Mouse (Mus musculus) urinary bladder, postnatal 25 days (tissue): ENCODE measurements around the gene Ttll5.

Source experiments
- DNase-seq: peaks from one replicate; pipeline ENCODE4 v3.0.0; 2022; ENCODE audit warnings: low spot score

The Ttll5 gene

DNA sequence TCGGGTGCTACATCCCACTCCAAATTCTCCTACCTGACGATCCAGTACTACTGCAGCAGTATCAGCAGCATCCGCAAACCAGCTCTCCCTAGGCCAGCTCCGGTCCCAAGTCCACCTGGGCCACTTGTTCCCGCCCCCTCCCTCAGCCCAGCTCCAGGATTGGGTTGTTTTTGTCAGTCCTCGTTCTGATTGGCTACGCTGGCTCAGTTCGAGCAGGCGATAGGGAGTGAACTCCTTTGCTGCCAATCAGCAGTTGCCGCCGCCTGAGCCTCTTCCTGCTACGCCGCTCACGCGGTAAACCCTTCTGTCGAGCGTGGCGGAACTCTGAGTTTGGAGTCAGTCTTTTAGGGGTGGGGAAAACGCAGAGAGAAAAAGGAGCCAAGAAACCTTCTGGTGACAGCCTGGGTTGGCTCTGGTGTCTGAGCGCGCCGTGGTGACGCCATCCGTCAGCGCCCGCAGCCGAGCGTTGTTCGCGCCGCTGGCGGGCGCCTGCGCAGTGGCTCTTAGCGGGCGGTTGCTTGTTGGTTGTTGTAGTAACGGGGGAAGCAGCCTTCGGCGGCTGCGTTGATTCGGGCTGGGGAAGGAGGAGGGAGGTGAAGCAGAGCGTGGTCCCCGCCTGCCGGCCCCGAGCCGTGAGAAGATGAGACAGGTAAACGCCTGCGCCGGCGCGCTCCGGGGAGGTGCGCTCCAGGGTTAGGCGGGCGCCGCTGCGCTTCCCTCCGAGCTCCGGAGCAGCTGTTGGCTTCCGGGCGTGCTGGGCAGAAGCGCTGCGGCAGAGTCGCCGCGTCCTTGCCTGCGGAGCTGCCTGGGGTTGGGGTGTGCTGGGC lies at the start of gene Ttll5, which contains the start of gene Erg28:
Gene Ttll5, plus strand, starts transcription at position 222 of the 827 bp plus-strand sequence.
Gene Erg28, minus strand, starts transcription at position 113 of the 827 bp plus-strand sequence.
- peak; percentile 89 for DNase-seq

DNA sequence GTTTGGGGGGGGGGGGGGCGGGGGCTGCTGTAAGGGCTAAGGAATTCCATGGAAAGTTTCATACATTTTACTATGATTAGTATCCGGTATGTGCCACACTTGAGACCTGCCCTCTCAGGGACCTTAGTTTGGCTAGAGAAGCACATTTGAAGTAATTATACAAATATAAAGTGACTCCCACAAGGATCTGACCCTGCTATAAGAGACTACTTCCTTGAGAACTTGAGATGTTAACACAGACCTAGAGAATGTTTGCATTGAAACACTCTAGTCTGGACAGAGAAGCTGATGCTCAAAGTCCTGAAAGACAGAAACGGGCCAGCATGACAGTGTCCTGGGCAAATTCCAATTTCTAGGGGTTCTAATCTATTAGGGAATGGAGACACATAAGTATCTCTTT lies 45.5 kb upstream of the Ttll5 start:
- DNase-seq, result no peak

DNA sequence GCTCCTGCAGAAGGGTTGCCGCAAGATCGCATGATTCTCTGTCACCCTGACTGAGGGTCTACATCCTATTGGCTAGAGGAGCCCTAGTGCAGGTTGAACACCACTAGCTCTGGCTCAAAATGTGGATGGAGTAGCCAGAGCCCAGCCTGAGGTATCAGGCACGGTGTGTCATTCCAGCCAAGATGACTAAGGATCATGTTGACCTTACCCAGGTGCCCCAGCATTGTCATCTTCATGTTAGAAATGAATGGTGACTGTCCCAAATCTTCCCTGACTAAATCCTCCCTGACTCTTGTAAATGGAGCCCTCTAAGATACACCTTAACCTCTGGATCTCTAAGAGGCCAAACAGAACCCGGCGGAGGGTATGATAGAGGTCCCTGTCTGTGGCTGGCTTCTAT lies 44.8 kb upstream of the Ttll5 start:
- no peak for DNase-seq

DNA sequence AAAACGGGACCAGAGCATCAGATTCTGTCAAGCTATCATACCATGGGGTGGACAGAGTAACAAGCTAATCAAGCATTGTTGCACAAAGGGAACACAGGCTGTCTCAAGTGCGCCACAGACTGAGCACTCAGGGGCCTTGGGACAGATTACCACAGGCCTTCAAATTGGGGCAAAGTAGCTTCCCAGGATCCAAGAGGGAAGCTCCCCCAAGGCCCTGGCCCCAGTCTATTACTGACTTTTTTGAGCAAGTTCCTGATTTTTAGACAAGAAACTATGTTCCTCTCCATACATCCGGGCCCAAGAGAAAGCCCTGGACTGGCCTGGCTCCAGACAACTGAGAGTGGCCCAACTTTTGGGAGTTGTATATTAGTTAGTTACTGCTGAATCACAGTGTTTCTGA lies 42.9 kb upstream of the Ttll5 start:
- no peak for DNase-seq

DNA sequence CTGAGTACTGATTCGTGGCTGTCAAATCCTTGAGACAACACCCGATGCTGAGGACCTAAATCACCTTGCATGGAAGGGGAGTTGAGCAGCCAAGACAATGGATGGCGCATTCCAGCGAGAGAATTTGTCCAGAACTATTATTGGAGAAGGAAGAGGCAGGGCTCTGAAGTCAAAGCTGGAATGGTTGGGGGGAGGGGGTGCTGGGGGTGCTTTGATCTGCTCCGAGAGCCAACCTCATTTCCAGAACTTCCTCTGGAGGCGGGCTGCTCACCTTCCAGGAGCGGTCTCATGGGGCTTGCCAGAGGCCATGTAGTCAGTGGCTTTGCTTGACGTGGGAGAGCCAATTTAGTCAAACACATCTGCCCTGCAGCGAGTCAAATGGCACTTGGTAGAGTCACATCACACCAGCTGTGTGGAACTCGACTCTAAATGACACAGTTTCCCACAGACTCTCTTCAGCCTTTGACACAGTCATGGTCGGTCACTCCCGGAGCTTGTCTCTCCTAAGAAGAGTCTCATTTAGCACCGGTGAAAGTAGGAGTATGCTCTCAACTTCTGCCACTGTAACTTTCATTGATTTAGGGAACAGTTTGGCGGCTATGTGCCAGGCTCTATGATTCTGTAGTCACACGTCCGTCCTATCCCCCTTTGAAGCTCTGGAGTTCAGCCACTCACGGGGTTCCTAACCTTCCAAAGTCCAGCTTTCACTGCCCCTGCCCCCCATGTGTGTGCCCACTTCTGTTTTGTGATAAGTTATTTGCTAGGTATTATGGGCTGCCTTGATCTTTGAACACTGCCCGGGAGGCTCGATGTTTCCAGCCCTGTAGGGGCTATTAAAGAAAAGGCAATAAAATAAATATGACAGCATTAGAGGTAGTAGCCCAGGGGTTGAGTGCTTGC lies 39.3 kb upstream of the Ttll5 start:
- no peak for DNase-seq

DNA sequence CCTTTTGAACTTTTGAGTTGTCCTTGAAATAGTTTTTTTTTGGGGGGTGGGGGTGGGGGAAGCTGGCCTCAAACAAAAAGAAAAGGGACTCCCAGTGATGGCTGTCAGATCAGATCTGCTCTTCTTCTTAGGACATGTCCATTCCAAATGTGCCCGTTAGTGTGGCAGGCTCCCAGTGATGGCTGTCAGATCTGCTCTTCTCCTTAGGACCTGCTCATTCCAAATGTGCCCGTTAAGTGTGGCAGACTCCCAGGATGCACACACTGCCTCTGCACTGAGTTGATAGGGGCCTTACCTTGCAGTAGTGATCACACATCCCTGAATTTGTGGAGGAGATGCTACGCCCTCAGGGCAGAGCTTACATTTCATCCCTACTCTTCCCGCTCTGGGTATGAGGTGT lies 32.3 kb upstream of the Ttll5 start:
- DNase-seq, result no peak

DNA sequence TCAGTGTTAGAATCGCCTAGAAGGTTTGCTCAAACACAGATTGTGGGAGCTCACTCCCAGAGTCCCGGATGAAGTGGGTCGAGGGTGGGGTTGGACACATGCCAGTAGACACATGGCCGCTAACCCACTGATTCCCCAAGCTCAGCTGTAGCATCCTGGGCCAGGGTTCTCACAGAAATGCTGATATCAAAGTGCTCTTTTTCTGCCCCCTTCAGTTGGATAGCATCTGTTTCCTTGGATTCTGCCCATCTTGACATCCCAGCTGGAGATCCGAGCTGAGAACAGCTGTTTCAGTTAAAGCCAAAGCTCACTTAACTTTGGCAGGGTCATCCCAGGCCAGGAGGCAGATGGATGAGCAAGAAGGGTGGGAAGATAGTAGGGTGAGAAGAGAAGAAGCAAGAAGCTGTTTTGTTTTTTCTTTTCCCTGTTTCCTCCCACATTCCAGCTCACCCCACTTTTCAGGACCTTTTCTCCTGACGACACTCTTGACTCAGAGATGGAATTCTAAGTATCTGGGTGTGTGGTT lies 31.6 kb upstream of the Ttll5 start:
- DNase-seq, result peak; percentile 22

DNA sequence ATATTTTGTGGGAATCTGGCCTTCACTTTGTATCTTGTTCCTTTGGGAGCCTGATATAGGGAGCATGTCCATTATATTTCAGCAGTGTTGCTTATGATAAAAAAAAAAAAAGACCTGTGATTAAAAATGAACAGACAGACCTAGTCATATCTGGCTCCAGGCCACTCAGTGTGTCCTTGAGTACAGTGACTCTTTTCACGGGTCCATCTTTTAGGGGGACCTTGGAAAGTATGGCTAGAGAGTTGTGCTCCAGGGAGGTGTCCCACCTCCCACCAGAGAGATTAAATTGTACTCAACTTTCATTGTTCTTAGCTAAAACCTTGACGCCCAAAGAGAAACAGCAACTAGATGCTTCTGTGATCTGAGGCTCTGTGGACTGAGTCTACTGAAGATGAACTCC lies 30.4 kb upstream of the Ttll5 start:
- DNase-seq, result no peak

DNA sequence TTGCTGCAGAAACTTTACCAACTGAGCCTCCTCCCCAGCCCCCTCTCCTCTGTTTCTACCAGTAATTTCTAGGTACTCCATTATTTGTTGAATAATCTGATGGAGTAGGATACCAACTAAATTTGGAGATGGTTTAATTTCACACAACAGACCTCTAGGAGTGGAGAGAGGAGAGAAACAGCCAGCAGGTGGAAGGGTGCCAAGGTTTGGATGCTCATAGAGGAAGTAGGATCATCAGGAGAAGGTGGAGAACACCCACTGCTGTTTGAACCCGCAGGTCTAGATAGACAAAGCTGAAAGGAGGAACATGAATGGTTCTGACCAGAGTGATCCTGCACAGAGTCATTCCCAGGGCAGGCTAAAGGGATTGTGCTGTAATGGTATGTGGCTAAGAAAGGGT lies 28.9 kb upstream of the Ttll5 start:
- DNase-seq, result no peak

DNA sequence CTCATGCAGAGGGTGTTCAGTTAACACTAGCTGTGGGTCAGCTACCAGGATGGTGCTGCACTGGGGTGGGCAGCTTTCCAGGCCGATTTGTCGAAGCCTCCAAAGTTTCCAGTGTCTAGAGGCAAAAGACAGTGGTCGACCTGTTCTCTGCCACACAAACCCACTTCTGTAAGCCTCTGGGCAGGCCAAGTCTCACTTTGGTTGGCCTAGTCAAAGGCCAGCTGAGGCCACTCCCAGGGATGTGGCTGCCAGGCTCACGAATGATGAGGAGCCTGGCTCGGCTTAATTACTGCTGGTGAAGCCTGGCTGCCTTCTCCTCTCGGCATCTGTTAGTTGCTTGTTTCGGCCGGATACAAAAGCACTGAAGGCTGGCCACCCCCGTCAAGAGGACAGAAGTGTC lies 24.4 kb upstream of the Ttll5 start:
- DNase-seq, result no peak

DNA sequence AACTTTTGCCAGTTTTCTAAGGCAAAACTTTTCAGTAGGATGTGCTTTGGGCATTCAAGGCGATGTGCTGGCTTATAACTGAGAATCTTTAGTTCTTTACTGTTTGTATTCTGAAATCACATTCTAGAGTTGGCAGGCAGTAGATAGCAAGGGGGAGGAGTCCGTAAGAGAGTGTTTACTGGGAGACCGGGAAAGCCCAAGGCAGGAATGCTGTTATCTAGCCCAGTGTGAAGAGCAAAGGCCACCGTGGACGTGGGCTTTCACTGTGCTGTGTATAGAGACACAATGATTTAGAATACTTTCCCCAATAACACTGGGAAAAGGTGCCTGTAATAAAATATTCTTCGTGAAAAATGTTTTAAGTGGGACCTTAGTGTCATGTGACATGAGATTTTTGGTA lies 14.7 kb upstream of the Ttll5 start:
- DNase-seq, result no peak

DNA sequence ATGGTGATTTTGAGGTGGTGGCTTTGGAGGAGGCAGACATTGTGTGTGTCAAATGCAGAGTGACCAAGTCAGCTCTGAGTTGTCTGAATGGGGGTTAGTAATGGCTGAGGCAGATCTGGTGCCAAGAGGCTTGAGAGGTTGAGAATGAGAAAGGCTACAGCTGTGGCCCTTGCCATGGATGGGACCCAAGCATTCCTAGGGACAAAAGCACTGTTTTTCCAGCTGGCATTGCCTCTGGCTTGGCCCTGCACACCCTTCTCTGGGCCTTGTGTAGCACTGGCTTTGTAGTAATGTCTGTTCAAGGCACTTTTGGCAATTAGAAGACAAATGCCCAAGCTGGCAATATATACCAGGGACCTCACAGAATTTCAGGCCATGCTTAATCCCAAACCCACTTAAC lies 13.5 kb upstream of the Ttll5 start:
- DNase-seq, result no peak

DNA sequence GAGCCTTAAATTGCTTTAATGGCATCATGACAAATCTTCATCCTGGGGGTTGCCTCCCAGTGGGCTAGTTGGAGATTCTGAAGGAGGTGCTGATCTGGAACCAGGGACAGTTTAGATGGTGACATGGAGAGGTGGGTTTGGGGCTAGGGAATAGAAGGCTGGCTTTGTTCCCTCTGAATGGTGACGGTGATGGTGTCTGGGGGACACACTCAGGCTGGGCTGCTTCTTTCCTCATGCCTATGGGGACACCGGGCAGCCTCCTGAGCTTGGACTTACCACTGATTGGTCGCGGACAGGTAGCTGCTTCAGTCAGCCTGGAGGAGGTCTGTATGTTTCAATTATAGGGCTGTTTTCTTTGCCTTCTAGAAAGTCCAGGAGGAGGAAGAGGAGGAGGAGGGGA lies 12.8 kb upstream of the Ttll5 start:
- no peak for DNase-seq

DNA sequence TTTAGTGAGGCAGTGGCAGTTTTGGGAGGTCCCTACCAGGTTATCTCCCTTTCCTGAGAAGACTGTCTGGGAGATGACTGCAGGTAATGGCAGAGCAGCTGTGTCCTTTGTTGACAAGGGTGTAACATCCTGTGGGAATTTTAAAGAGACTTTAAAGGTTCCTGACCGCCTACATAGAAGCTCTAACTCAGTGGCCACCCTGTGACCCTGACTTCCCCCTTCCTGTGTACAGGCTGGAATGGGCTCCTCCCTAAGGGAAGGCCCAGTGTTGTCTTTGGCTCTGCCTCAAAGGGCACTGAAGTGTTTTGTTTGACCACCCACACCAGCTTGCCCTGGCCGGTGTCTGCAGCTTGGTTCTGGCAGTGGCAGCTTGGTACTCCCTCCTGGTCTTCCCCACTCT lies 10.9 kb upstream of the Ttll5 start:
- DNase-seq, result no peak

DNA sequence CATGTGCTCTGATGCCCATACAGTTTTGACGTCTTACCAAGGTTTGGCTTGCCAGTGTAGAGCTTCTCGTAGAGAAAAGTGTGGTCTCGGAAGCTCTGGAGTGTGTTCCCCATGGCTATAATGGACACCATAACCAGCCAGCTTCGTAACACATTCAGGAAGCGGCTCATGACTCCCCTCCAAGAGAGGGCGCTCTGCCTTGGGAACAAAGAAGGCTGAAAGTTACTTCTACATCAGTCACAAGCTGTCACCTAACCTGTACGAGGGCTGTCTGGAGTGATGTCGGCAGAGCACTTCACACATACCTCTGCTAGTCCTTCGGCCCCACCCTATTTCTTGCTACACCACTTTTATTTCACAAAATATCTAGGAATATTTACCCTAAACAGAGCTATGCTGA lies 2.4 kb upstream of the Ttll5 start:
- no peak for DNase-seq

DNA sequence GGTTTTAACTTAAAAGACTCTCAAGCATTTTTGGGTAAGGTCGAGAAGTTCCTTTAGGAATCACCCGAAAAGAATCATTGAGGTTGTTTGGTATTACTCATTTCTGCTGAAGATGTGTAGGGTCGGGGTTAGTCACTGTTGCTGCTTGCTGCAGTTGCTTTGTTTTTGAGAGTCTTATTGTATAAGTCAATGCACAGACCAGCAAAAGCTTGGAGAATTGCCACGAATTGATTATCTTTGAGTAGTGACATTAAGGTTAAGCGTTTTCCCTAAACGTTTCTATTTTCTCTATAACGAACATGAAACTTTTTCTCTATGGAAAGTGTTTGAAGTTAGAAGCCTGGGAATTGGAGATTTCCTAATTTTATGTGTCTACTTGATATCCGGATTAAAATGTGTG lies 902 bp downstream of the Ttll5 start:
- no peak for DNase-seq

DNA sequence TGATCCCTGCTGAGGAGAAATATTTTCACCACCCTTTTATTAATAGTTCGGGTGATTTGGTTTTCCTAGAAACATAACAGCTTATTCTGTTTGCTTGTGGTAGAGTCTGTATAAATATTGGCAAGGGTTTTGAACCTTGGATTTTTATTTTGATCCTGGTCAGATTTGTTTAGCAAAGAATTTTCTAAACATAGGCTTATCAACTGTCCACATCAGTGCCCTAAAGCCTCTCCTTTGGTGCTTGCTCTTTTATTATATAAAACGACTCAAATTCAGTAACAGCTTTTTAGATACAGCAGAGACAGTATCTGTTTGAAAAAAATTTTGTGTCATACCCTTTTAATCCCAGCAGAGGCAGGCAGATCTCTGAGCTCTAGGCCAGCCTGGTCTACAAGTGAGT lies 1.4 kb downstream of the Ttll5 start:
- DNase-seq, result no peak

DNA sequence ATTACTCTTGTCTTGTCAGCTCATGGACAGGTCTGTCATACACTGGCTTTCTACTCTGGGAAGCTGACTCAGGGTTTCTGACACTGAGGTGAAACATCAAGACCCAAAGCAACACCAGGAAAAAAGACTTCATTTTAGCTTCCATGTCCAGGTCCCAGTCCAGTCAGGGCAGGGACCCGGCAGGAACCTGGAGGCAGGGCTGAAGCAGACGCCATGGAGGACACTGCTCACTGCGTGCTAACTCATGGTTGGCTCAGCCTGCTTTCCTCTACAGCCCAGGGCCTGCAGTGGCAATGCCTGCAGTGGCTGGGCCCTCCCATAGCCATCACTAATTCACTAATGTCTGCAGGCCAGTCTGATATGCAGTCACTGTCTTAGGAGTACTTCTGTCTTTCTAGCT lies 4.4 kb downstream of the Ttll5 start:
- no peak for DNase-seq

DNA sequence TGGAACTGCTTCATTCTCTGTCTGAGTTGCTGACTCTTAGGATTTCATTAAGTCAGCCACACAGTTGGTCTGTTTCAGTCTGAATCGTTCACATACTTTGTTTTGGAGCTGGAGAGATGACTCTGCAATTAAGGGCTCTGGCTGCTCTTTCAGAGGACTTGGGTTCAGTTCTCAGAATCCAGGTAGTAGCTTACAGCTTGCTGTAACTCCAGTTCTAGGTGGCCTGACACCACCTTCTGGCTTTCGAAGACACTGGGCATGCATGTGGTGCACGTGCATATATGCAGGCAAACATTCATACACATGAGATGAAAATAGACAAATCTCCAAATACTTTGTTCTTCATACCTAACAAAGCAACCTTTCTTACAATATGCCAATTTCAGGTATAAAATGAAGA lies 5.4 kb downstream of the Ttll5 start:
- no peak for DNase-seq

DNA sequence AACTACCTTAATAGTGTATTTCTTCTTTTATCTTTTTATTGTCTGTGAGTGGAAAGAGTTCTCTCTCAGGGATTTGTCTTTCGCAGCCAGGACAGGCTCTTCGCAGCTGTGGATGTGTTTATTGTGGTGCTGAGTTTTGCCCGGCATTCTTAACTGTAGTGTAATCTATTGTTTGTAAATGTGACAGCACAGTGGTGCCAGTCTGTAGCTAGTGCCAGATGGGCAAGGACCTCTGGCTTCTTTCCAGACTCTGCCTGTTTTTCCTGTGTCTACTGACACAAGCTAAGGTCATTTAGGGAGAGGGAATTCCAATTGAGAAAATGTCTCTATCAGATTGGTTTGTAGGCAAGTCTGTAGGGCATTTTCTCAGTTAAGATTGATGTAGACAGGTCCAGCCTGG lies 6.2 kb downstream of the Ttll5 start:
- DNase-seq, result no peak

DNA sequence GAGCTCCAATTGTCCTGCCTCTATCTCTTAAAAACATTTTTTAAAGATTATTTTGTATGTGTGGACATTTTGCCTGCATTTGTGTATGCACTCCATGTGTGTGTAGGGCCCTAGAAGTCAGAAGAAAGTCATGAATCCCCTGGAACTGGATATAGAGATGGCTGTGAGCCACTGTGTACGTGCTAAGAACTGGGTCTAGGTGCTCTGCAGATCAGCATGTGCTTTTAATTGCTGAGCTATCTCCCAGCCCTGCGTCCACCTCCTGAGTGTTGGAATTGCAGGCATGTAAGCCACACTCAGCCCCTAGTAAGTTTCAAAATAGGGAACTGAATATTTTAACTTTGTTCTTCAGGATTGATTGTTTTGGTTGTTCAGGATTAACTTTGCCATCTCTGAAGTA lies 10.1 kb downstream of the Ttll5 start:
- no peak for DNase-seq

DNA sequence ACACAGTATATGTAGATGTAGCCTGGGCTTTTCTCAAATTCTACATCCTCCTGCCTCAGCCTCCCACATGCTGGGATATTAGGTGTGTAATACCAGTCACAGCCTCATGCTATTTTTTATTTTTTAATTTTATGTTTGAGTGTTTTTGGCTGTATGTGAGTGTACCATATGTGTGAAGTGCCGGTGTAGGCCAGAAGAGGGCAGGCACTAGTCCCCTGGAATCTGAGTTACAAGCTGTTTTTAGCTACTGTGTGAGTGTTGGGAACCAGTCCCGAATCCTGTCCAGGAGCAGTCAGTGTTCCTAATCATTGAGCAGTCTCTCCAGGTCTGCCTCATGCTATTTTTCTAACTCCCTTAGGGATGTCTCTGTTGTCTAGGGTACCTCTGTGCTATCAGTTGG lies 13.3 kb downstream of the Ttll5 start:
- no peak for DNase-seq

DNA sequence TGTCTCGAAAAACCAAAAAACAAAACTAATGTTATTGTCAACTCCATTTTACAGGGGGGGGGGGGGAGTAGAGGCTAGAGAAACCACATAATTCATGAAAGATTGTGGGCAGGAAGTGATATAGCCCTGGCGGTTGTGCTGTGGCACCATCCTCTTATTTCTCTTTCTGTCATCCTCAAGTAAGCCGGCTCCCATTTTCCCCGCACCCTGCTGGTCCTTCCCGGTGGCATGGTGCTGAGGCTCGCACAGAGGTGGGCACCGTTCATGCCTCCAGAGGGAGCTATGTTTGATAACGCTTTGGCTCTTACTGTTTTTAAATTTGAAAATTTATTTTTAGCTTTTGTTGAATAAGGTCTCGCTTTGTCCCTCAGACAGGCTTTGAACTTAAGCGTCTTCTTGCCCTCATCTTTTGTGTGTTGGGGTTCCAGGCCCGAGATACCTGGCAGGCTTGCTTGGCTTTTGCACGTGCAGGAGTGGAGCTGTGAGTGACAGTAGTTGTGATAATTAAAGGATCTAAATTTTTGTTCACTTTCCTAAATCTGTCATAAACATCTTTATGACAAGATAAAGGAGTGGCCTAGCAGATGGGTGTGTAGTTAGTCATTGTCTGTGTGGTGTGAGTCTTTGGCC lies 15.0 kb downstream of the Ttll5 start:
- DNase-seq, result no peak
